Mouse (Mus musculus): ENCODE results near the gene Prkce.

GRCm38 (mm10) chr17:86703336-86703735 is 535.8 kb downstream of the Prkce start:
- TF ChIP-seq CTCF (IDR thresholded peaks at IDR 0.05; ENCODE audit: borderline replicate concordance, insufficient read depth, low read length): no peak
- TF ChIP-seq POLR2A (IDR thresholded peaks at IDR 0.05; ENCODE audit: low read depth, low read length): no peak
